Mouse (Mus musculus) megakaryocyte, embryonic 14.5 days (primary cell): ENCODE measurements around the gene Ndufv2.

Source experiments
- FLI1 ChIP-seq: IDR thresholded peaks from 2 replicates; pipeline ENCODE4 v1.6.1; 2012; ENCODE audit warnings: low read length, inconsistent platforms, mixed read lengths
- GATA1 ChIP-seq: IDR thresholded peaks from 3 replicates; pipeline ENCODE4 v1.6.1; 2012; ENCODE audit warnings: mixed read lengths, low read length, inconsistent platforms, borderline replicate concordance

- TF ChIP-seq GATA1: no peak
- no peak for TF ChIP-seq FLI1
Observed at GRCm38 (mm10) chr17:66048795-66049194, 52.6 kb downstream of the Ndufv2 start.
